Mouse (Mus musculus): ENCODE data around the gene Bean1. TPM values are rescaled to one million over a fixed set of nuclear protein-coding genes. Genes with fewer than 3 reads are reported as not detected.
A peak's percentile ranks its signal among the peaks of the same experiment; 100 is the strongest.

Gene Bean1
- polyA plus RNA-seq, 1 experiment from 2014 or later: 0.62 TPM

GRCm38 (mm10) chr8:104232039-104232438, 61.8 kb downstream of the Bean1 start:
- Histone ChIP-seq H3K9ac (replicated peaks; ENCODE audit: low read length) (no peak overlapping the region), H3K9me3 (replicated peaks; ENCODE audit: control insufficient read depth, low read length) (no peaks in the 10 kb centered on the region), H3K4me1 (ENCODE audit: control insufficient read depth, insufficient read depth, low read length) (no peaks in the 10 kb centered on the region), H3K36me3 (replicated peaks; ENCODE audit: control insufficient read depth, insufficient read depth, low read depth, low read length) (peaks cover 6% of the 10 kb centered on the region), H3K27me3 (ENCODE audit: control insufficient read depth, insufficient read depth, low read length) (no peaks in the 10 kb centered on the region), H3K4me3 (ENCODE audit: low read depth, low read length) (no peak overlapping the region), H3K27ac (replicated peaks; ENCODE audit: low read depth, low read length) (no peak overlapping the region), H3K4me2 (ENCODE audit: low read depth, low read length) (no peak overlapping the region)
- no peak for DNase-seq (ENCODE audit: low spot score)
- no peak for ATAC-seq (replicated peaks; ENCODE audit: insufficient number of reproducible peaks, low FRiP score, low TSS enrichment, low read depth)
- 96% methylated on average over 4 of the region's 4 CpGs for WGBS

GRCm38 (mm10) chr8:104232919-104233318, 62.7 kb downstream of the Bean1 start:
- Histone ChIP-seq H3K4me2 (ENCODE audit: low read depth, low read length) (no peak overlapping the region), H3K9me3 (replicated peaks; ENCODE audit: control insufficient read depth, low read length) (no peaks in the 10 kb centered on the region), H3K9ac (replicated peaks; ENCODE audit: low read length) (no peak overlapping the region), H3K27me3 (ENCODE audit: control insufficient read depth, insufficient read depth, low read length) (no peaks in the 10 kb centered on the region), H3K4me3 (ENCODE audit: low read depth, low read length) (no peak overlapping the region), H3K27ac (replicated peaks; ENCODE audit: low read depth, low read length) (no peak overlapping the region), H3K36me3 (replicated peaks; ENCODE audit: control insufficient read depth, insufficient read depth, low read depth, low read length) (peaks cover 3% of the 10 kb centered on the region), H3K4me1 (ENCODE audit: control insufficient read depth, insufficient read depth, low read length) (no peaks in the 10 kb centered on the region)
- no peak for DNase-seq (ENCODE audit: low spot score)
- no peak for ATAC-seq (replicated peaks; ENCODE audit: insufficient number of reproducible peaks, low FRiP score, low TSS enrichment, low read depth)
- 94% methylated on average over 5 of the region's 5 CpGs for WGBS

DNA sequence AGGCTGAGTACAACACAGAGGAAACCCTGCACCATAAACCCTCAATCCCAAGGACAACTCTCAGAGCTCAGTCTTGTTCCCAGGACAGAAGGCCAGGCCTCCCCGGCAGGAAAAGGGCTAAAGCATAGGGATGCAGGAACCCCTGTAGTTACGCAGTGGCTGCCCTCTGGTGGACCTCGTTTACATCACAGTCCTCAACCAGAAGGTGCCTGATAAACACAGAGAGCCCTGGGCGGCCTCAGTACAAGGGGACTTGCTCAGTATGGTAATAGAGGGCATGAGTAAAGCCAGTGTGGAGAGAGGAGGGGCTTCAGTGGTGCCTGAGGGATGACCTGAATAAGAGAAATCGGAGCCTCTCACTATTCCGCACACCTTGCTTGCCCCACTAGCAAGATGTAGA, 64.3 kb downstream of the Bean1 start:
- H3K36me3 ChIP-seq (replicated peaks; ENCODE audit: control insufficient read depth, insufficient read depth, low read depth, low read length): peaks cover 3% of the 10 kb centered on the region
- H3K9ac ChIP-seq (replicated peaks; ENCODE audit: low read length): no peak overlapping the region
- no peak overlapping the region for H3K4me2 ChIP-seq (ENCODE audit: low read depth, low read length)
- ATAC-seq (replicated peaks; ENCODE audit: insufficient number of reproducible peaks, low FRiP score, low TSS enrichment, low read depth) (no peak), DNase-seq (ENCODE audit: low spot score) (peak; percentile 38)
- no peaks in the 10 kb centered on the region for H3K27me3 ChIP-seq (ENCODE audit: control insufficient read depth, insufficient read depth, low read length)
- WGBS: 47% methylated on average over 6 of the region's 6 CpGs
- no peaks in the 10 kb centered on the region for H3K4me1 ChIP-seq (ENCODE audit: control insufficient read depth, insufficient read depth, low read length)
- H3K9me3 ChIP-seq (replicated peaks; ENCODE audit: control insufficient read depth, low read length): no peaks in the 10 kb centered on the region
- no peak overlapping the region for H3K4me3 ChIP-seq (ENCODE audit: low read depth, low read length)
- no peak overlapping the region for H3K27ac ChIP-seq (replicated peaks; ENCODE audit: low read depth, low read length)

DNA sequence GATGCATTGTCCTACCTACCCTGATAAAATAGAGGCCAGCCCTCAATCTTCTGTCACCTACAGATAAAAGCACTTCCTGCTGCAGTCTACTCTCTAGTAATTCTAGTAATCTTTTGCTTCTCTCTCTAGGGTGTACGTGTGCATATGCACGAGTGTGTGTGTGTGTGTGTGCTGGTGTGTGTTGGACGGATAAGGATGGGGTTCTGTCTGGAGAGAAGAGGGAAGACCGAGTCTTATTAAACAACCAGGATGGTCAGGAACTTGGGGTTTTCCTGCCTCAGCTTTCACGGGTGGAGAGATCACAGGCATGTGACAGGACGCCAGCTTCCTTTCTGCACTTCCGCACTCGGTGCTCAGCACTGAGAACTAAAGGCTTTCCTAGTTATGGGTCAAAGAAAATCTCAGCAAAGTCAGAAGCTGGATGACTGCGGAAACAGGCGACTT, 69.2 kb downstream of the Bean1 start:
- Histone ChIP-seq H3K4me3 (ENCODE audit: low read depth, low read length) (no peak overlapping the region), H3K4me2 (ENCODE audit: low read depth, low read length) (no peak overlapping the region), H3K27me3 (ENCODE audit: control insufficient read depth, insufficient read depth, low read length) (no peaks in the 10 kb centered on the region), H3K9me3 (replicated peaks; ENCODE audit: control insufficient read depth, low read length) (no peaks in the 10 kb centered on the region), H3K27ac (replicated peaks; ENCODE audit: low read depth, low read length) (no peak overlapping the region), H3K36me3 (replicated peaks; ENCODE audit: control insufficient read depth, insufficient read depth, low read depth, low read length) (peaks cover 3% of the 10 kb centered on the region; the same call in 1 of the 2 replicates), H3K9ac (replicated peaks; ENCODE audit: low read length) (no peak overlapping the region), H3K4me1 (ENCODE audit: control insufficient read depth, insufficient read depth, low read length) (no peaks in the 10 kb centered on the region)
- ATAC-seq (replicated peaks; ENCODE audit: insufficient number of reproducible peaks, low FRiP score, low TSS enrichment, low read depth) (no peak), DNase-seq (ENCODE audit: low spot score) (no peak)
- 91% methylated on average over 10 of the region's 10 CpGs for WGBS

DNA sequence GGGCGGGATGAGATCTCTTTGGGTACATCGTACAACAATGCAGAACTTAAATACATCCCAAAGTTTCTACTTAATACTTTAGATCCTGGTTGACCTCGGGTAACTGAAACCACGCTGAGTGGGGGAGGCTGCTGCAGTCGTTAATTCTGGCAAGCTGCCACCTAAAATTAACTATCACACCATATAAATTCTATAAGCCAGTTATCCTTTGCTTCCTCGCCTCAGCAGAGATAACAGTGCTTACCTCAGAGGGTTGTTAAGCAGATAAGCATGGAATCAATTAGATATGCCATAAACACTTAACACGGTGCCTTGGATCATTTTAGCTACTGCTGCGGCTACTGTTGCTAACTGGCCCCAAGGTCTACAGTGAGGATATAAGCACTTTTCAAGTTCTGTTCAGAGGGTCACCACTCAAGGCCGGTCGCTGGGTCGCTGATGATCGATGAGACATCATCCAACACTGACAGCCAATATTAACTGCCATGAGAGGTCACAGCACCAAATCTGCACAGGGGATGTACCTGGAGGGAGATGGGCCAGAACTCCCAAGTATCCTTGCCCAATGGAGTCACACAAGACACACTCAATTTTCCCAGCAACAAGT, 71.9 kb downstream of the Bean1 start:
- no peaks in the 10 kb centered on the region for H3K9me3 ChIP-seq (replicated peaks; ENCODE audit: control insufficient read depth, low read length)
- no peak overlapping the region for H3K9ac ChIP-seq (replicated peaks; ENCODE audit: low read length)
- H3K4me2 ChIP-seq (ENCODE audit: low read depth, low read length): no peak overlapping the region
- peaks cover 3% of the 10 kb centered on the region; the same call in 1 of the 2 replicates for H3K36me3 ChIP-seq (replicated peaks; ENCODE audit: control insufficient read depth, insufficient read depth, low read depth, low read length)
- H3K4me1 ChIP-seq (ENCODE audit: control insufficient read depth, insufficient read depth, low read length): no peaks in the 10 kb centered on the region
- H3K4me3 ChIP-seq (ENCODE audit: low read depth, low read length): no peak overlapping the region
- WGBS: 81% methylated on average over 12 of the region's 12 CpGs
- DNase-seq (ENCODE audit: low spot score): no peak
- H3K27me3 ChIP-seq (ENCODE audit: control insufficient read depth, insufficient read depth, low read length): no peaks in the 10 kb centered on the region
- ATAC-seq (replicated peaks; ENCODE audit: insufficient number of reproducible peaks, low FRiP score, low TSS enrichment, low read depth): no peak
- H3K27ac ChIP-seq (replicated peaks; ENCODE audit: low read depth, low read length): no peak overlapping the region

- 85% methylated on average over 4 of the region's 4 CpGs for WGBS
- no peak for ATAC-seq (replicated peaks; ENCODE audit: insufficient number of reproducible peaks, low FRiP score, low TSS enrichment, low read depth)
These were observed 76.4 kb downstream of the Bean1 start for GRCm38 (mm10) chr8:104246621-104247020.

DNA sequence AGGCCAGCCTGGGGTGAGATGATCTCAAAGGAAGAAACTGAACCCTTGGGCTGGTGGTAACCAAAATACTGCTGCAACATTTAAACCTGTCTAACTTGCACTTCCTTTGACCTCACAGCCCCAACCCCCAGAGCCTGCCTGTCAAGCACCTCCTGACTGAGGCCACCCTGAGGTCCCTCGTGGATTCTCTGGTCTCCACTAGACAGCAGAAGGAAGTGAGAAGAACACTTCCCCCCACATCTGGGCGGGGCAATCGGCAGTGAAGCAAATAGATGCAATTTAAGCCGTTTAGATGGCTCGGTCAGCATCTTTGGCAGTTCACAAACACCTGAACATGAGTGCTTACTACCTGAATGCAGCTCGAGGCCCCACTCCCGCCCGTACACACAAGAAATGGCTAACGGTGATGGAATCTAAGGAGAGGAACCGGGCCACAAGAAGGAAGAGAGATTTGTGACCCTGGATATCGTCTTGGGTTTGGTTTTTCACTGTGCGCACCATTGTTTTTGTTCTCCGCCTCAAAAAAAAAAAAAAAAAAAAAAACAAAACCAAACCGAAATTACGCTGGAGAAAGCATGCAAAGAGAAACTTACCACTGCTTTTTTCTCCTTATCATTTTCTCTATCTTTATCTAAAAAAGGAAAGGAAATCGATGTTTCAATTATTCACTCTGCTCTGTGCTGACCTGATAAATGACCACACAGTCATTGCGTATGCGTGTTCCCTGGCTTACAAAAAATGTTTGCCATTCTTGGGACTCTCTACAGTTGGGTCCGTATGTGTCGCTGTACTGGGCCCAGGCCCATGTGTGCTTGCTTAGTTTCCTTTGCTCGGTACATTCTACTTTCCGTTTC, 77.0 kb downstream of the Bean1 start:
- no peak for ATAC-seq (replicated peaks; ENCODE audit: insufficient number of reproducible peaks, low FRiP score, low TSS enrichment, low read depth)
- 68% methylated on average over 22 of the region's 22 CpGs for WGBS
- Histone ChIP-seq H3K4me3 (ENCODE audit: low read depth, low read length) (peak overlapping the region; percentile 86), H3K4me2 (ENCODE audit: low read depth, low read length) (peak overlapping the region; percentile 68), H3K36me3 (replicated peaks; ENCODE audit: control insufficient read depth, insufficient read depth, low read depth, low read length) (no peaks in the 10 kb centered on the region; the same call in 1 of the 2 replicates), H3K9ac (replicated peaks; ENCODE audit: low read length) (peak overlapping the region; percentile 80), H3K27me3 (ENCODE audit: control insufficient read depth, insufficient read depth, low read length) (no peaks in the 10 kb centered on the region), H3K27ac (replicated peaks; ENCODE audit: low read depth, low read length) (no peak overlapping the region), H3K9me3 (replicated peaks; ENCODE audit: control insufficient read depth, low read length) (no peaks in the 10 kb centered on the region), H3K4me1 (ENCODE audit: control insufficient read depth, insufficient read depth, low read length) (no peaks in the 10 kb centered on the region; the same call in 1 of the 2 replicates)
- no peak for DNase-seq (ENCODE audit: low spot score)

More at GRCm38 (mm10) chr8:104246621-104247020, 76.4 kb downstream of the Bean1 start:
- H3K36me3 ChIP-seq (replicated peaks; ENCODE audit: control insufficient read depth, insufficient read depth, low read depth, low read length): no peaks in the 10 kb centered on the region; the same call in 1 of the 2 replicates
- H3K9me3 ChIP-seq (replicated peaks; ENCODE audit: control insufficient read depth, low read length): no peaks in the 10 kb centered on the region
- no peak overlapping the region for H3K4me2 ChIP-seq (ENCODE audit: low read depth, low read length)
- H3K27ac ChIP-seq (replicated peaks; ENCODE audit: low read depth, low read length): no peak overlapping the region
- H3K27me3 ChIP-seq (ENCODE audit: control insufficient read depth, insufficient read depth, low read length): no peaks in the 10 kb centered on the region
- no peaks in the 10 kb centered on the region; the same call in 1 of the 2 replicates for H3K4me1 ChIP-seq (ENCODE audit: control insufficient read depth, insufficient read depth, low read length)
- H3K4me3 ChIP-seq (ENCODE audit: low read depth, low read length): no peak overlapping the region
- DNase-seq (ENCODE audit: low spot score): no peak
- no peak overlapping the region; the same call in 1 of the 2 replicates for H3K9ac ChIP-seq (replicated peaks; ENCODE audit: low read length)

GRCm38 (mm10) chr8:104247908-104248275, 77.7 kb downstream of the Bean1 start:
- WGBS: 2% methylated on average over 11 of the region's 11 CpGs
- Histone ChIP-seq H3K4me2 (ENCODE audit: low read depth, low read length) (peak overlapping the region; percentile 68), H3K9ac (replicated peaks; ENCODE audit: low read length) (peak overlapping the region; percentile 80), H3K36me3 (replicated peaks; ENCODE audit: control insufficient read depth, insufficient read depth, low read depth, low read length) (no peaks in the 10 kb centered on the region; the same call in 1 of the 2 replicates), H3K27me3 (ENCODE audit: control insufficient read depth, insufficient read depth, low read length) (no peaks in the 10 kb centered on the region), H3K4me1 (ENCODE audit: control insufficient read depth, insufficient read depth, low read length) (no peaks in the 10 kb centered on the region; the same call in 1 of the 2 replicates), H3K9me3 (replicated peaks; ENCODE audit: control insufficient read depth, low read length) (no peaks in the 10 kb centered on the region), H3K27ac (replicated peaks; ENCODE audit: low read depth, low read length) (no peak overlapping the region), H3K4me3 (ENCODE audit: low read depth, low read length) (peak overlapping the region; percentile 86)
- no peak for ATAC-seq (replicated peaks; ENCODE audit: insufficient number of reproducible peaks, low FRiP score, low TSS enrichment, low read depth)
- DNase-seq (ENCODE audit: low spot score): no peak

All from embryonic facial prominence, embryonic 11.5 days (tissue).